26 mouse cellular contexts compared by ENCODE assay signal in genomic region chr17:26860906-26861305, GRCm38 (mm10). TPM values are rescaled to one million over a fixed set of nuclear protein-coding genes. Genes with fewer than 3 reads are reported as not detected.
DNase-seq lines count a peak whose midpoint lies in the region; ATAC-seq and TF ChIP-seq lines count a peak whose summit lies in the region.
"Had no signal": no experiment of that assay in that cellular context is flagged by ENCODE, and none has a peak within 500 bp of the region (broad histone marks: within the 10 kb centered on the region; RNA-seq: fewer than 3 reads in every experiment).

No protein-coding gene starts in this region.

- no peaks in the 10 kb centered on the region for H3K27me3 ChIP-seq in heart, embryonic 14.5 days (ENCODE audit: control insufficient read depth, insufficient read depth, low read length)
- H3K27me3 ChIP-seq in lung, postnatal 0 days (replicated peaks; ENCODE audit: insufficient read depth, low read length) = peaks cover 16% of the 10 kb centered on the region; the same call in 1 of the 2 replicates

- TF ChIP-seq CTCF in lung, postnatal 0 days (IDR thresholded peaks at IDR 0.05) = no peak

- intact Hi-C loops in heart, postnatal 36 days (cut with DNase I) = no loop called here

- no peaks in the 10 kb centered on the region for H3K9me3 ChIP-seq in heart, embryonic 14.5 days (ENCODE audit: control insufficient read depth, low read length)
- no peaks in the 10 kb centered on the region for H3K9me3 ChIP-seq in lung, postnatal 0 days (ENCODE audit: low read length)
- H3K9me3 ChIP-seq: forebrain, embryonic 13.5 days; limb, embryonic 10.5 days; liver, embryonic 15.5 days; midbrain, embryonic 15.5 days had no signal

- peak overlapping the region; percentile 84 to 87 for H3K27ac ChIP-seq in heart, embryonic 14.5 days (replicated peaks in 1 of 2; ENCODE audit: control insufficient read depth in 1 of 2, insufficient read depth in 1 of 2, low read depth in 2 of 2, low read length in 2 of 2)
- 0 out of 2 replicates have a peak overlapping the region, but pooled peaks have one; percentile 20 for H3K27ac ChIP-seq in lung, postnatal 0 days (ENCODE audit: low read length)
- H3K27ac ChIP-seq: forebrain, embryonic 13.5 days; hindbrain, postnatal 0 days; layer of hippocampus, adult 2 months; limb, embryonic 10.5 days; liver, embryonic 15.5 days; midbrain, embryonic 15.5 days; neural tube, embryonic 13.5 days had no signal

- H3K9ac ChIP-seq in heart, embryonic 14.5 days (ENCODE audit: low read length) = peak overlapping the region; percentile 52
- no peak overlapping the region for H3K9ac ChIP-seq in lung, postnatal 0 days (replicated peaks; ENCODE audit: low read depth)
- H3K9ac ChIP-seq: forebrain, embryonic 13.5 days; liver, embryonic 15.5 days; midbrain, embryonic 15.5 days had no signal

- ATAC-seq in heart, embryonic 14.5 days (ENCODE audit: insufficient number of reproducible peaks, insufficient read depth, low FRiP score, low read depth) = no peak
- ATAC-seq in lung, postnatal 0 days = peak; percentile 25
- ATAC-seq: forebrain, embryonic 13.5 days; hindbrain, postnatal 0 days; intestine, embryonic 16.5 days; midbrain, embryonic 15.5 days had no signal

- no peak overlapping the region for H3K4me3 ChIP-seq in heart, embryonic 14.5 days (ENCODE audit: control insufficient read depth in 1 of 2, insufficient read depth in 1 of 2, low read depth in 1 of 2, low read length in 2 of 2)
- H3K4me3 ChIP-seq in lung, postnatal 0 days (ENCODE audit: low read depth, low read length) = no peak overlapping the region
- H3K4me3 ChIP-seq: forebrain, embryonic 13.5 days; layer of hippocampus, adult 2 months; limb, embryonic 10.5 days; liver, embryonic 15.5 days; megakaryocyte, embryonic 14.5 days; midbrain, embryonic 15.5 days; neural tube, embryonic 13.5 days had no signal

- 22% methylated on average over 4 of the region's 4 CpGs for WGBS in heart, embryonic 14.5 days
- 41% methylated on average over 4 of the region's 4 CpGs for WGBS in lung, postnatal 0 days

- peaks cover 27 to 59% of the 10 kb centered on the region in 2 experiments for H3K4me1 ChIP-seq in heart, embryonic 14.5 days (ENCODE audit: control insufficient read depth in 2 of 2, insufficient read depth in 2 of 2, low read length in 2 of 2)
- H3K4me1 ChIP-seq in lung, postnatal 0 days (ENCODE audit: insufficient read depth, low read depth, low read length) = no peaks in the 10 kb centered on the region
- H3K4me1 ChIP-seq: forebrain, embryonic 13.5 days; limb, embryonic 10.5 days; liver, embryonic 15.5 days; midbrain, embryonic 15.5 days had no signal

- peak overlapping the region; percentile 3; the same call in 1 of the 2 replicates for H3K4me2 ChIP-seq in heart, embryonic 14.5 days (ENCODE audit: low read length)
- H3K4me2 ChIP-seq in lung, postnatal 0 days (replicated peaks; ENCODE audit: low read depth, low read length) = no peak overlapping the region
- H3K4me2 ChIP-seq: forebrain, embryonic 13.5 days; liver, embryonic 15.5 days; midbrain, embryonic 15.5 days; neural tube, embryonic 13.5 days had no signal

- TF ChIP-seq EP300 in lung, postnatal 0 days (IDR thresholded peaks at IDR 0.05) = no peak

- peak; percentile 11 to 25 for DNase-seq in adrenal gland, postnatal 36 days
- DNase-seq in adrenal gland, postnatal 14 days = no peak
- DNase-seq in heart, postnatal 36 days = no peak
- DNase-seq in lung, postnatal 0 days (ENCODE audit: low spot score) = no peak
- no peak for DNase-seq in lung, postnatal 4 days
- DNase-seq in NIH3T3 (ENCODE audit: low read depth) = peak; percentile 44
- no peak for DNase-seq in urinary bladder, postnatal 36 days (ENCODE audit: low spot score in 2 of 2)
- DNase-seq: cerebellum, adult 9-10 months; gastrocnemius, postnatal 36 days; liver; retina, postnatal 1 day; thymus, postnatal 36 days had no signal

- no peaks in the 10 kb centered on the region for H3K36me3 ChIP-seq in heart, embryonic 14.5 days (ENCODE audit: control insufficient read depth, insufficient read depth, low read length)
- no peaks in the 10 kb centered on the region for H3K36me3 ChIP-seq in lung, postnatal 0 days (ENCODE audit: insufficient read depth, low read length)
- H3K36me3 ChIP-seq: limb, embryonic 10.5 days; liver, embryonic 15.5 days; midbrain, embryonic 15.5 days; neural tube, embryonic 13.5 days had no signal

RNA-seq across cellular contexts. Expression of gene Nkx2-5, which starts 16.1 kb away (rescaled TPM):
- not detected for total RNA-seq in adrenal gland, postnatal 36 days (2021)
- not detected in 2 replicates for total RNA-seq in adrenal gland, postnatal 14 days (2021)
- 172 and 177 TPM in 2 replicates for polyA plus RNA-seq in heart, embryonic 14.5 days (2014; fragmentation: Nextera tagmentation; extraction: Ambion mirVana)
- 10 to 100 TPM; 80.7 TPM for total RNA-seq in heart, postnatal 36 days (2021)
- 0.38 and 1.2 TPM in 2 replicates for polyA plus RNA-seq in lung, postnatal 0 days (2015; fragmentation: Nextera tagmentation; extraction: Ambion mirVana)
- total RNA-seq: gastrocnemius, adult 18-20 months; gastrocnemius, postnatal 36 days; hindbrain, postnatal 0 days; layer of hippocampus, adult 2 months; layer of hippocampus, postnatal 25 days had no signal
- polyA plus RNA-seq: forebrain, embryonic 13.5 days; hindbrain, embryonic 11.5 days; hindbrain, postnatal 0 days; kidney, embryonic 14.5 days had no signal

RNA-seq across cellular contexts. Expression of gene Kifc5b, which starts 56.0 kb away (rescaled TPM):
- total RNA-seq in adrenal gland, postnatal 36 days (2021) = 1 to 10 TPM; 1.7 to 1.9 TPM
- 5.0 and 5.2 TPM in 2 replicates for total RNA-seq in adrenal gland, postnatal 14 days (2021)
- 4.2 and 5.0 TPM in 2 replicates for polyA plus RNA-seq in heart, embryonic 14.5 days (2014; fragmentation: Nextera tagmentation; extraction: Ambion mirVana)
- under 1 TPM; 0.44 to 0.95 TPM for total RNA-seq in heart, postnatal 36 days (2021)
- polyA plus RNA-seq in lung, postnatal 0 days (2015; fragmentation: Nextera tagmentation; extraction: Ambion mirVana) = 0.35 and 0.44 TPM in 2 replicates

Comparison
In these comparisons a context has a peak if more than half of its experiments do, and no peak if none do; other contexts are left out.
1. DNase-seq: peak in adrenal gland, postnatal 36 days (2 of 2) and NIH3T3 (single experiment); none in adrenal gland, postnatal 14 days (single experiment), heart, postnatal 36 days (0 of 2), lung, postnatal 0 days (single experiment), lung, postnatal 4 days (0 of 2) and urinary bladder, postnatal 36 days (0 of 2).
2. RNA of gene Nkx2-5, which starts 16.1 kb away (total RNA-seq): 80.7 TPM in heart, postnatal 36 days; not detected in adrenal gland, postnatal 36 days and not detected in adrenal gland, postnatal 14 days; every median in the first group is over 10 times any median in the second.